Mouse (Mus musculus): ENCODE results near the gene Gh. TPM values are rescaled to one million over a fixed set of nuclear protein-coding genes. Genes with fewer than 3 reads are reported as not detected.
"Not testable (repeated sequence)": the region's sequence is repeated elsewhere in the genome, so short reads cannot be mapped to it uniquely, and the experiment has no call there.

The Gh gene
- polyA plus RNA-seq (2014; fragmentation: Nextera tagmentation; extraction: Ambion mirVana): not detected in 2 replicates

- ATAC-seq (replicated peaks; ENCODE audit: low FRiP score) (no peak), DNase-seq (ENCODE audit: low spot score) (no peak)
- H3K36me3 ChIP-seq (ENCODE audit: control insufficient read depth, insufficient read depth, low read length): no peaks in the 10 kb centered on the region
- no peak within 1 kb of the TSS for H3K27ac ChIP-seq (ENCODE audit: low read depth, low read length)
- no peaks in the 10 kb centered on the region for H3K27me3 ChIP-seq (ENCODE audit: control insufficient read depth, insufficient read depth, low read length)
- H3K9me3 ChIP-seq (ENCODE audit: control insufficient read depth, low read length): no peaks in the 10 kb centered on the region
- H3K4me3 ChIP-seq (ENCODE audit: low read depth, low read length): no peak within 1 kb of the TSS
- no peak within 1 kb of the TSS for H3K4me2 ChIP-seq (ENCODE audit: low read depth, low read length, severe bottlenecking)
- H3K9ac ChIP-seq (ENCODE audit: low read length): no peak within 1 kb of the TSS
- 85% methylated on average over 9 of the region's 9 CpGs for WGBS
- no peaks in the 10 kb centered on the region for H3K4me1 ChIP-seq (replicated peaks; ENCODE audit: control insufficient read depth, insufficient read depth, low read length)
Measured at GRCm38 (mm10) chr11:106301765-106302164, at the start of gene Gh. TSS of gene Gh (minus strand) at chr11:106301865.

- no peak overlapping the region for H3K9ac ChIP-seq (ENCODE audit: low read length)
- DNase-seq (ENCODE audit: low spot score) (no peak), ATAC-seq (replicated peaks; ENCODE audit: low FRiP score) (no peak)
- H3K9me3 ChIP-seq (ENCODE audit: control insufficient read depth, low read length): no peaks in the 10 kb centered on the region
- H3K36me3 ChIP-seq (ENCODE audit: control insufficient read depth, insufficient read depth, low read length): no peaks in the 10 kb centered on the region
- no peaks in the 10 kb centered on the region for H3K4me1 ChIP-seq (replicated peaks; ENCODE audit: control insufficient read depth, insufficient read depth, low read length)
- no peak overlapping the region for H3K4me3 ChIP-seq (ENCODE audit: low read depth, low read length)
- no peaks in the 10 kb centered on the region for H3K27me3 ChIP-seq (ENCODE audit: control insufficient read depth, insufficient read depth, low read length)
- H3K27ac ChIP-seq (ENCODE audit: low read depth, low read length): no peak overlapping the region
- no peak overlapping the region for H3K4me2 ChIP-seq (ENCODE audit: low read depth, low read length, severe bottlenecking)
- 72% methylated on average over 3 of the region's 3 CpGs for WGBS
Measured at GRCm38 (mm10) chr11:106351253-106351652, 49.6 kb upstream of the Gh start.

GRCm38 (mm10) chr11:106350853-106351252 is 49.2 kb upstream of the Gh start:
- no peaks in the 10 kb centered on the region for H3K27me3 ChIP-seq (ENCODE audit: control insufficient read depth, insufficient read depth, low read length)
- ATAC-seq (replicated peaks; ENCODE audit: low FRiP score): no peak

GRCm38 (mm10) chr11:106349772-106350171 is 48.1 kb upstream of the Gh start:
- H3K4me2 ChIP-seq (ENCODE audit: low read depth, low read length, severe bottlenecking): no peak overlapping the region
- no peak for ATAC-seq (replicated peaks; ENCODE audit: low FRiP score)
- 88% methylated on average over 6 of the region's 6 CpGs for WGBS

More at GRCm38 (mm10) chr11:106350853-106351252, 49.2 kb upstream of the Gh start:
- no peak overlapping the region for H3K4me2 ChIP-seq (ENCODE audit: low read depth, low read length, severe bottlenecking)
- no peaks in the 10 kb centered on the region for H3K4me1 ChIP-seq (replicated peaks; ENCODE audit: control insufficient read depth, insufficient read depth, low read length)
- no peak overlapping the region for H3K4me3 ChIP-seq (ENCODE audit: low read depth, low read length)
- H3K9me3 ChIP-seq (ENCODE audit: control insufficient read depth, low read length): no peaks in the 10 kb centered on the region
- H3K36me3 ChIP-seq (ENCODE audit: control insufficient read depth, insufficient read depth, low read length): no peaks in the 10 kb centered on the region
- WGBS: 69% methylated on average over 5 of the region's 5 CpGs
- H3K27ac ChIP-seq (ENCODE audit: low read depth, low read length): no peak overlapping the region
- DNase-seq (ENCODE audit: low spot score): no peak
- no peak overlapping the region for H3K9ac ChIP-seq (ENCODE audit: low read length)

GRCm38 (mm10) chr11:106344910-106345309 is 43.2 kb upstream of the Gh start:
- WGBS: 64% methylated on average over 6 of the region's 6 CpGs
- no peaks in the 10 kb centered on the region for H3K9me3 ChIP-seq (ENCODE audit: control insufficient read depth, low read length)
- DNase-seq (ENCODE audit: low spot score) (no peak), ATAC-seq (replicated peaks; ENCODE audit: low FRiP score) (no peak)
- no peak overlapping the region for H3K4me2 ChIP-seq (ENCODE audit: low read depth, low read length, severe bottlenecking)
- H3K4me3 ChIP-seq (ENCODE audit: low read depth, low read length): no peak overlapping the region
- H3K4me1 ChIP-seq (replicated peaks; ENCODE audit: control insufficient read depth, insufficient read depth, low read length): no peaks in the 10 kb centered on the region
- H3K36me3 ChIP-seq (ENCODE audit: control insufficient read depth, insufficient read depth, low read length): no peaks in the 10 kb centered on the region
- H3K27me3 ChIP-seq (ENCODE audit: control insufficient read depth, insufficient read depth, low read length): no peaks in the 10 kb centered on the region
- no peak overlapping the region for H3K27ac ChIP-seq (ENCODE audit: low read depth, low read length)
- H3K9ac ChIP-seq (ENCODE audit: low read length): no peak overlapping the region

More at GRCm38 (mm10) chr11:106349772-106350171, 48.1 kb upstream of the Gh start:
- Histone ChIP-seq H3K36me3 (ENCODE audit: control insufficient read depth, insufficient read depth, low read length) (no peaks in the 10 kb centered on the region), H3K4me3 (ENCODE audit: low read depth, low read length) (no peak overlapping the region), H3K27me3 (ENCODE audit: control insufficient read depth, insufficient read depth, low read length) (no peaks in the 10 kb centered on the region), H3K27ac (ENCODE audit: low read depth, low read length) (no peak overlapping the region), H3K9me3 (ENCODE audit: control insufficient read depth, low read length) (no peaks in the 10 kb centered on the region), H3K9ac (ENCODE audit: low read length) (no peak overlapping the region), H3K4me1 (replicated peaks; ENCODE audit: control insufficient read depth, insufficient read depth, low read length) (no peaks in the 10 kb centered on the region)
- no peak for DNase-seq (ENCODE audit: low spot score)

- DNase-seq (ENCODE audit: low spot score): no peak
Measured at GRCm38 (mm10) chr11:106340990-106341520, 39.4 kb upstream of the Gh start.

GRCm38 (mm10) chr11:106339323-106339722 is 37.7 kb upstream of the Gh start:
- 86% methylated on average over 4 of the region's 4 CpGs for WGBS

More at GRCm38 (mm10) chr11:106340990-106341520, 39.4 kb upstream of the Gh start:
- Histone ChIP-seq H3K27me3 (ENCODE audit: control insufficient read depth, insufficient read depth, low read length) (no peaks in the 10 kb centered on the region), H3K4me3 (ENCODE audit: low read depth, low read length) (no peak overlapping the region), H3K9ac (ENCODE audit: low read length) (no peak overlapping the region), H3K36me3 (ENCODE audit: control insufficient read depth, insufficient read depth, low read length) (no peaks in the 10 kb centered on the region), H3K4me1 (replicated peaks; ENCODE audit: control insufficient read depth, insufficient read depth, low read length) (no peaks in the 10 kb centered on the region), H3K9me3 (ENCODE audit: control insufficient read depth, low read length) (no peaks in the 10 kb centered on the region), H3K4me2 (ENCODE audit: low read depth, low read length, severe bottlenecking) (no peak overlapping the region), H3K27ac (ENCODE audit: low read depth, low read length) (no peak overlapping the region)
- 84% methylated on average over 9 of the region's 9 CpGs for WGBS
- ATAC-seq (replicated peaks; ENCODE audit: low FRiP score): no peak

GRCm38 (mm10) chr11:106338870-106339269 is 37.2 kb upstream of the Gh start:
- Histone ChIP-seq H3K9me3 (ENCODE audit: control insufficient read depth, low read length) (no peaks in the 10 kb centered on the region), H3K36me3 (ENCODE audit: control insufficient read depth, insufficient read depth, low read length) (no peaks in the 10 kb centered on the region), H3K27me3 (ENCODE audit: control insufficient read depth, insufficient read depth, low read length) (no peaks in the 10 kb centered on the region), H3K9ac (ENCODE audit: low read length) (no peak overlapping the region), H3K4me3 (ENCODE audit: low read depth, low read length) (no peak overlapping the region), H3K27ac (ENCODE audit: low read depth, low read length) (no peak overlapping the region), H3K4me1 (replicated peaks; ENCODE audit: control insufficient read depth, insufficient read depth, low read length) (no peaks in the 10 kb centered on the region), H3K4me2 (ENCODE audit: low read depth, low read length, severe bottlenecking) (no peak overlapping the region)
- DNase-seq (ENCODE audit: low spot score) (no peak), ATAC-seq (replicated peaks; ENCODE audit: low FRiP score) (no peak)
- WGBS: 84% methylated on average over 7 of the region's 7 CpGs

More at GRCm38 (mm10) chr11:106339323-106339722, 37.7 kb upstream of the Gh start:
- H3K27ac ChIP-seq (ENCODE audit: low read depth, low read length); ATAC-seq (replicated peaks; ENCODE audit: low FRiP score); H3K4me1 ChIP-seq (replicated peaks; ENCODE audit: control insufficient read depth, insufficient read depth, low read length); DNase-seq (ENCODE audit: low spot score); H3K4me3 ChIP-seq (ENCODE audit: low read depth, low read length); H3K9me3 ChIP-seq (ENCODE audit: control insufficient read depth, low read length); H3K9ac ChIP-seq (ENCODE audit: low read length); H3K4me2 ChIP-seq (ENCODE audit: low read depth, low read length, severe bottlenecking); H3K27me3 ChIP-seq (ENCODE audit: control insufficient read depth, insufficient read depth, low read length); H3K36me3 ChIP-seq (ENCODE audit: control insufficient read depth, insufficient read depth, low read length): not testable (repeated sequence)

GRCm38 (mm10) chr11:106338029-106338428 is 36.4 kb upstream of the Gh start:
- Histone ChIP-seq H3K4me3 (ENCODE audit: low read depth, low read length) (no peak overlapping the region), H3K27ac (ENCODE audit: low read depth, low read length) (no peak overlapping the region), H3K9ac (ENCODE audit: low read length) (no peak overlapping the region), H3K27me3 (ENCODE audit: control insufficient read depth, insufficient read depth, low read length) (no peaks in the 10 kb centered on the region), H3K36me3 (ENCODE audit: control insufficient read depth, insufficient read depth, low read length) (no peaks in the 10 kb centered on the region), H3K9me3 (ENCODE audit: control insufficient read depth, low read length) (no peaks in the 10 kb centered on the region), H3K4me2 (ENCODE audit: low read depth, low read length, severe bottlenecking) (no peak overlapping the region), H3K4me1 (replicated peaks; ENCODE audit: control insufficient read depth, insufficient read depth, low read length) (no peaks in the 10 kb centered on the region)
- WGBS: 74% methylated on average over 5 of the region's 5 CpGs
- no peak for DNase-seq (ENCODE audit: low spot score)
- ATAC-seq (replicated peaks; ENCODE audit: low FRiP score): no peak

Data from forebrain, embryonic 11.5 days (tissue).